Comparison of ENCODE assay signal across 9 mouse cellular contexts in genomic region chr11:69398059-69398458, GRCm38 (mm10). TPM values are rescaled to one million over a fixed set of nuclear protein-coding genes. Genes with fewer than 3 reads are reported as not detected.
DNase-seq lines count a peak whose midpoint lies in the region; ATAC-seq and TF ChIP-seq lines count a peak whose summit lies in the region.
"Had no signal": no experiment of that assay in that cellular context is flagged by ENCODE, and none has a peak within 500 bp of the region (broad histone marks: within the 10 kb centered on the region; RNA-seq: fewer than 3 reads in every experiment).

TSS of gene Tmem88 (minus strand) at chr11:69398234.

- no peaks in the 10 kb centered on the region for H3K27me3 ChIP-seq in lung, embryonic 14.5 days (ENCODE audit: insufficient read depth, low read length)
- no peaks in the 10 kb centered on the region for H3K27me3 ChIP-seq in stomach, embryonic 15.5 days (replicated peaks)
- H3K27me3 ChIP-seq: Patski had no signal

- ATAC-seq in lung, embryonic 14.5 days (ENCODE audit: insufficient read depth), result no peak
- no peak for ATAC-seq in stomach, embryonic 15.5 days (ENCODE audit: insufficient read depth, low FRiP score, low read depth)
- ATAC-seq: Patski had no signal

- peak within 1 kb of the TSS; percentile 77 for H3K27ac ChIP-seq in lung, embryonic 14.5 days (ENCODE audit: low read depth)
- H3K27ac ChIP-seq in stomach, embryonic 15.5 days, result peak within 1 kb of the TSS; percentile 75

- peak within 1 kb of the TSS; percentile 66 for H3K4me3 ChIP-seq in lung, embryonic 14.5 days (ENCODE audit: low read depth, low read length)
- H3K4me3 ChIP-seq in stomach, embryonic 15.5 days (replicated peaks), result peak within 1 kb of the TSS; percentile 61

- H3K36me3 ChIP-seq in lung, embryonic 14.5 days (ENCODE audit: insufficient read depth), result peaks cover 42% of the 10 kb centered on the region
- peaks cover 29% of the 10 kb centered on the region for H3K36me3 ChIP-seq in stomach, embryonic 15.5 days

- peak; percentile 36 for DNase-seq in ovary, postnatal 36 days (ENCODE audit: low spot score)
- DNase-seq in ovary, postnatal 14 days (ENCODE audit: low spot score), result no peak
- DNase-seq in cerebellum, postnatal 36 days, result peak; percentile 30 to 38
- DNase-seq in heart, adult 18-20 months, result peak; percentile 64 to 74
- peak; percentile 50 for DNase-seq in kidney, adult 11 months
- peak; percentile 64 for DNase-seq in lung, embryonic 14.5 days
- no peak for DNase-seq in frontal cortex, adult 2 months (ENCODE audit: extremely low spot score in 1 of 2, low spot score in 1 of 2)

- H3K4me2 ChIP-seq in lung, embryonic 14.5 days, result peak within 1 kb of the TSS; percentile 73
- H3K4me2 ChIP-seq in stomach, embryonic 15.5 days, result peak within 1 kb of the TSS; percentile 63

- no peaks in the 10 kb centered on the region for H3K9me3 ChIP-seq in lung, embryonic 14.5 days (ENCODE audit: low read depth, low read length)
- H3K9me3 ChIP-seq in stomach, embryonic 15.5 days, result no peaks in the 10 kb centered on the region

- 9% methylated on average over 16 of the region's 16 CpGs for WGBS in lung, embryonic 14.5 days
- 22% methylated on average over 16 of the region's 16 CpGs for WGBS in stomach, embryonic 15.5 days

- no peak for TF ChIP-seq CTCF in lung, embryonic 14.5 days (IDR thresholded peaks at IDR 0.05; ENCODE audit: low read depth)

- peaks cover 2% of the 10 kb centered on the region for H3K4me1 ChIP-seq in lung, embryonic 14.5 days (ENCODE audit: insufficient read depth)
- H3K4me1 ChIP-seq in stomach, embryonic 15.5 days, result peaks cover 46% of the 10 kb centered on the region

- peak within 1 kb of the TSS; percentile 86 for H3K9ac ChIP-seq in lung, embryonic 14.5 days
- peak within 1 kb of the TSS; percentile 14; the same call in 1 of the 2 replicates for H3K9ac ChIP-seq in stomach, embryonic 15.5 days

RNA-seq across cellular contexts. Expression of gene Tmem88, which starts in this region (rescaled TPM):
- total RNA-seq in heart, adult 18-20 months (2021), result 10 to 100 TPM; 10.3 to 14.3 TPM
- polyA plus RNA-seq in lung, embryonic 14.5 days (2014; fragmentation: Nextera tagmentation; extraction: Ambion mirVana), result 37.5 and 39.1 TPM in 2 replicates
- polyA plus RNA-seq in stomach, embryonic 15.5 days (2015; fragmentation: Nextera tagmentation; extraction: Ambion mirVana), result 26.7 and 29.4 TPM in 2 replicates
- 4.1 and 4.6 TPM in 2 replicates for polyA plus RNA-seq in frontal cortex, adult 2 months (2012; rRNA removed)

Comparison
In these comparisons a context has a peak if more than half of its experiments do, and no peak if none do; other contexts are left out.
1. DNase-seq: peak in ovary, postnatal 36 days (single experiment), cerebellum, postnatal 36 days (2 of 2), heart, adult 18-20 months (2 of 2), kidney, adult 11 months (single experiment) and lung, embryonic 14.5 days (single experiment); none in ovary, postnatal 14 days (single experiment) and frontal cortex, adult 2 months (0 of 2).